Mouse (Mus musculus): ENCODE results near the gene Rsrc1.

DNA sequence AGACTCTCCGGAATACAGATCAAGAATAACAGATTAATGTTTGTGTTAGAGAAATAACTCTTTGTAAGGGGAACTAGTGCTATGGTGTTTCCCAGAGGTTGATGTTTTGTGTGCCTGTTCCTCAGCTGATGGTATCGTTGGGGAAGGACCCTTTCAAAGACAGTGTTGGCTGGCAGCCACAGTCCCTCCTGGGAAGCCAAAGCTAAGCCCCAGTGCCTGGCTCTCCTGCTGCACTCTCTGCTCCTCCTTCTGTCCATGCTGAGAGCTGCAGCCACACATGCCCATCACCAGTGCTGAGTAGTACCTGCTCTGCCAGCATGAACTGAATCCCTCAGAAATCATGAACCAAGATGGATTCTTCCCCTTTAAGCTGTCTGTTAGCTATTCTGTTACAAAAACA, 26.1 kb upstream of the Rsrc1 start:
- TF ChIP-seq EP300 (IDR thresholded peaks at IDR 0.05; ENCODE audit: low read depth): no peak
- 0 out of 2 replicates have a peak, but pooled peaks have one; percentile 3 for TF ChIP-seq CTCF (IDR thresholded peaks at IDR 0.05; ENCODE audit: low read depth)
